Mouse (Mus musculus) kidney, postnatal 36 days (tissue): ENCODE measurements at regions not wholly inside any gene's neighbourhood (a gene's known extent, or its start where the extent isn't known, plus 50 kb on each side); places are given as distances from the start of the nearest gene placed in this dataset.
A peak's percentile ranks its signal among the peaks of the same experiment; 100 is the strongest.

Source experiments
- DNase-seq, 2 experiments: peaks; one replicate each; pipeline ENCODE4 v3.0.0; 2021 to 2022; ENCODE audit warnings: mixed read lengths in 2 of 2

GRCm38 (mm10) chr7:68440661-68441150, 167.1 kb downstream of the Fam169b start:
- DNase-seq, result peak; percentile 6 to 12

- DNase-seq, result no peak
Measured at GRCm38 (mm10) chr7:68428946-68429345, 155.3 kb downstream of the Fam169b start.

GRCm38 (mm10) chr7:68415890-68416289, 142.3 kb downstream of the Fam169b start:
- peak in 1 of 2 experiments; percentile 32 for DNase-seq

GRCm38 (mm10) chr7:68412786-68413185, 139.1 kb downstream of the Fam169b start:
- DNase-seq, result no peak
